Mouse (Mus musculus): ENCODE data around the gene Ercc5. TPM values are rescaled to one million over a fixed set of nuclear protein-coding genes. Genes with fewer than 3 reads are reported as not detected.

Ercc5 gene
- 21.5 and 23.5 TPM in 2 replicates for total RNA-seq (2017)

DNA sequence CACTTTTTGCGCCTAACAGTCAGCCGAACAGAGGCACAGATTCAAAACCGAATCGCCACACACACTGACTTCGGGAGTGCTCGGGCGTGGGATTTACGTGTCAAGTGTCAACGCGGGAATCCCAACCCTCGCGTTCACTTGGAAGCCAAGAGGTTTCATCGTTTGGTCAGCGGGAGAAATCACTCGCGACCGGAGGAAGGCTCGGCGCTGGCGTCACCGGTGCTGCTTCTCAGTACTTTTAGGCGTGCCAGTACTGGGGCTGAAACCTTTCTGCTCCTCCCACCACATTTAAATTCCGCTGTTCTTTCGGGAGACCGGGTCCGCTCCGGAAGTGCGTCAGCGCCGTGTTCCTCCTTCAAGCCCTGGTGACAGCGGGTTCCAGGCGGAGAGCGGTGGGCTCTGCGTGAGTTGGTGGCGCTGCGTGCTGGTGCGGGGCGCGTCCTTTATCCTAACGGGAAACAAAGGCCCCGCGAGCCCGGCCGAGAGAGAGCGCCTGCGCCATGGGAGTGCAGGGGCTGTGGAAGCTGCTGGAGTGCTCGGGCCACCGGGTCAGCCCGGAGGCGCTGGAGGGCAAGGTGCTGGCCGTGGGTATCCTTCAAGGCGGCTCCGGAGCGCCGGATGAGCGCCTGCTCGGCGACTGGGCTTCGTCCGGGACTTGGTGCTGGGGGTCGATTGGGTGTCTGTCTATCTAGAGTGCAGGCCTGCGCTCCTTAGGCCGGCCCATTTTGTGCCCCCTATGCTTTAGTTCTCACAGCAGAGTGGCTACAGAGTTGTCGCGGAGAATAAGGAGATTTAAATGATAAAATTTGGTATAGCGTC lies at the start of gene Ercc5:
TSS of gene Ercc5 (plus strand) at position 182 of the 819 bp plus-strand sequence.
- peak; percentile 95 for ATAC-seq (ENCODE audit: extremely low read depth, insufficient number of reproducible peaks, low FRiP score, poor library complexity, severe bottlenecking)

GRCm38 (mm10) chr1:44101448-44102225 lies 45.9 kb upstream of the Ercc5 start:
- peak; percentile 77 for ATAC-seq (ENCODE audit: extremely low read depth, insufficient number of reproducible peaks, low FRiP score, poor library complexity, severe bottlenecking)

- ATAC-seq (ENCODE audit: extremely low read depth, insufficient number of reproducible peaks, low FRiP score, poor library complexity, severe bottlenecking) = peak; percentile 83
Observed at GRCm38 (mm10) chr1:44102259-44102717, 45.3 kb upstream of the Ercc5 start, which contains the start of gene Tex30. Gene Tex30 (minus strand): TSS chr1:44102441.

DNA sequence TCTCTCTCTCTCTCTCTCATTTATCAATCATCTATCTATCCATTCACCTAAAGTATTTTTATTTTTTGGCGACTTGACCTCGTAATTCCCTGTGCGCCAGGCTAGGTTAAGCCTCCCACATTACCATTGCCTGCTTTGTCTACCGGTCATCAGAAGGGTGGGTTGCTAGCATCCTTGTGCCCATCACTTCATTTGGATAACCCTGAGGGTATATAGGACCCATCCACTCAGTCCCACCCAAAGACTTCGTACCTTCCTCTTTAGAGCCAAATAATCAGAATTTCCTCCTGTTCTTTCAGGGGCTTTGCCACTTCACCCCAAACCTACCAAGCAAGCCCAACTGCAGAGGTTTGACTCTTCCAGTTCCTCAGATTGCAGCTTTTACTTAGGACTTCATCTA lies 44.6 kb upstream of the Ercc5 start:
- no peak for ATAC-seq (ENCODE audit: extremely low read depth, insufficient number of reproducible peaks, low FRiP score, poor library complexity, severe bottlenecking)

DNA sequence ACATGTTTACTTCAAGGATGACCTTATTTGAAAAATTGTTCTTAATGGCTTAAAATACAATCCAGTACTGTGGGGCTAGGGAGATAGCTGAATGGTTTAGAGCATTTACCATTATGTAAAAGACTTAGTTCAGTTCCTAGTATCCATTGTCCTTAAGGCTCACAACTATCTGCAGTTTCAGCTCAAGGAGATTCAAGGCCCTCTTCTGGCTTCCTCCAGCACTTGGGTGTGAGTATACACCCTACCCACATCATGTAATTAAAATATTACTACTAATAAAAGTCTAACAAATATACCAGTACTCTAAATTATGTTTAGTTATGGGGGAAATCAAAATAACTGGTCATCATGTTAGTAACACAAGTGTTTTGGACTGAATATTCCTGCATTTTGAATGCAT lies 30.0 kb upstream of the Ercc5 start:
- no peak for ATAC-seq (ENCODE audit: extremely low read depth, insufficient number of reproducible peaks, low FRiP score, poor library complexity, severe bottlenecking)

GRCm38 (mm10) chr1:44118239-44119054 lies 29.1 kb upstream of the Ercc5 start, which contains the start of the genes Kdelc1 and Bivm:
Gene Kdelc1 (minus strand): TSS chr1:44118808.
Gene Bivm (plus strand): TSS chr1:44118957.
- ATAC-seq (ENCODE audit: extremely low read depth, insufficient number of reproducible peaks, low FRiP score, poor library complexity, severe bottlenecking) = peak; percentile 51; the same call in 1 of the 2 replicates

GRCm38 (mm10) chr1:44119201-44120073 lies 28.1 kb upstream of the Ercc5 start:
- peak; percentile 42 for ATAC-seq (ENCODE audit: extremely low read depth, insufficient number of reproducible peaks, low FRiP score, poor library complexity, severe bottlenecking)

DNA sequence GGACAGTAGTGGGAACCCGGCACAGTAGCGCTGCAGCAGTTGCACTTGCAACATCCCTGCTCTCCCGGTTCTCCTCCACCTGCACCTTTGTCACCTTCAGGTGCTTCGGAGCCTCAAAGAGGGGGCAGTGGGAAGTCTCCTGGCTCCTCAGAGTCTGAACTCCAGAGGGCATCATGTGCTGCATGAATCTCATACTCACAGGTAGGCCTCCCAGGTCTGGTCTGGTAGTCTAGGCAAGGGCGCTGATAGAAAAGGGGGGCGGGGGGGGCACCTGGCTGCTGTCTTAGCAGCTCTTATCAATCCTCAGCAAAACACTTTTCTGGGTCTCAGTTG lies 27.5 kb upstream of the Ercc5 start:
- no peak for ATAC-seq (ENCODE audit: extremely low read depth, insufficient number of reproducible peaks, low FRiP score, poor library complexity, severe bottlenecking)

DNA sequence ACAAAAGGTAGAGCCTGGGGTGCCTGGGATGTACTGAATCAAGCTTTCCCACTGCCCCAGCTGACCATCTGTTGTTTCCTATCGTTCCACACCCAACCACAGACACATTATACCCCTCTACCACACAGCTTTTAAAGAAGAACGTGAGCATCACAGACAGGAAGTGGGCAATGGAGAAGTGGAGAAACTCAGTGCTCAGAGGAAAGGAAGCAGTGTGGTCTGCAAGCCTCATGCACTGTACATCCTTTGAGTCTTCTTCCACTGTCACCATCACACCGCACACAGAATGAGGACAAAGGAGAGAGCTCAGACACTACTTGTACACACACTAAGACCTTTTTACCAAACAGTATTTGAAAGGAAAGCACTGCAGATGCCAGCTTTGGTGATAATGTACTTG lies 25.3 kb upstream of the Ercc5 start:
- ATAC-seq (ENCODE audit: extremely low read depth, insufficient number of reproducible peaks, low FRiP score, poor library complexity, severe bottlenecking) = peak; percentile 34

DNA sequence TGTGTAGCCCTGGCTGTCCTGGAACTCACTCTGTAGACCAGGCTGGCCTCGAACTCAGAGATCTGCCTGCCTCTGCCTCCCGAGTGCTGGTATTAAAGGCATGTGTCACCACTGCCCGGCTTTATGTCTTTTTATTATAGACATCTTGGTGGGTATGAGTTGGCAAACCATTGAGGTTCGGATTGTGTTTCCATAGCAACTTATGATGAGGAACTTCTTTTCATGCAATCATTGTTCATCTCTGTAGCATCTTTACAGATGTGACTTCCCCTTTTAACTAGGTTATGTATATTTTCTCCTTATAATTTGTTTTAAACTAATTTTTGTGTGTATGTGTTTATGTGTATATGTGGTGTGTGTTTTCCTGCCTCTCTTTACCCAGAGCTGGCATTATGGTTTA lies 22.0 kb upstream of the Ercc5 start:
- ATAC-seq (ENCODE audit: extremely low read depth, insufficient number of reproducible peaks, low FRiP score, poor library complexity, severe bottlenecking) = no peak

GRCm38 (mm10) chr1:44129929-44130581 lies 17.5 kb upstream of the Ercc5 start:
- no peak for ATAC-seq (ENCODE audit: extremely low read depth, insufficient number of reproducible peaks, low FRiP score, poor library complexity, severe bottlenecking)

DNA sequence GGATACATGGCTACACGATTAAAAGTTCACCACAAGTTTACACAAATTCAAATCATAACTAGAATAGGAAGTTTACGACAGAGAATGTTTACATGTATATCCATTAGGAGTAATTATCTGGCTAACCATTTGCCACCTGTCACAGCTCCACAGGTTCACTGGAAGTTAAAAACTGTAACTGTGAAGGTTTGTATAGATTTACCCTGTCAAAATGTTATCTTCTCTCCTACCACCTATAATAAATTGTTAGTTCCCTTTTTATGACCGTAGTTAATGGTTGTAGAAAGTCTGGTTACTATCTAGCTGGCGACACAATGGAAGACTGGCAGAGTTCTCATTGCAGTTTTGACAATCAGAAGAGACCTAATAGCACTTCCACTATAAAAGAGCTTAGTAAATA lies 7.3 kb upstream of the Ercc5 start:
- ATAC-seq (ENCODE audit: extremely low read depth, insufficient number of reproducible peaks, low FRiP score, poor library complexity, severe bottlenecking) = no peak

DNA sequence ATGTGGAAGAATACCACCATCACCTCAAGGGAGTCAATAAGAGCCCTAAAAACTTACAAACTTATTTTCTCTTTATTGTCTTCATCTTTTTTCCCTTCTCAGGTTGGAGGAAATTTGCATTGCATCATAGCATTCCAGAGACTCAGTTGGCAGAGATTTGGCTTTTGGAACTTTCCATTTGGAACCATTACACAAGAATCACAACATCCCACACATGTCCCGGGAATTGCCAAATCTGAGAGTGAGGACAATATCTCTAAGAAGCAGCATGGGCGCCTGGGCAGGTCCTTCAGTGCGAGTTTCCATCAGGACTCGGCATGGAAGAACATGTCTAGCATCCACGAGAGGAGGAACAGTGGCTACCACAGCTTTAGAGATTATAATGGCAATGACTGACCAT lies 4.8 kb upstream of the Ercc5 start:
- no peak for ATAC-seq (ENCODE audit: extremely low read depth, insufficient number of reproducible peaks, low FRiP score, poor library complexity, severe bottlenecking)

DNA sequence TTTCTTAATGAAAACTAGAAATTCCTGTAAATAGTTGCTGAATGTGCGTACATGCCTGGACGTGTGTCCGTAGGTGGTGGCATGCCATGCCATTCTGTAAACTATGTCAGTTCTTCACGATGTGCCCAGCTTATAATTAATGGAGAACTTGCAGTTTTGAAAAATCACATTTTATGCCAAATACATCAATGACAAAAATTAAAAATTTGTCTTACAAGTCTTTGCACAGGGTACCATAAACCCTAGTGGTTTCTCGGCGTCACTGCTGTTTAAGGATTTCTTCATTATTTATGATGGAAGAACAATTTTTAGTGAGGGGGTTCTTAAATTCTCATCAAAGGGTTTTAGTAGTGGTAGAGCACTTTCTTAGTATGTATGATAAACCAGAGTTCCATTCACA lies 1.2 kb downstream of the Ercc5 start:
- no peak for ATAC-seq (ENCODE audit: extremely low read depth, insufficient number of reproducible peaks, low FRiP score, poor library complexity, severe bottlenecking)

GRCm38 (mm10) chr1:44155287-44155686 lies 7.7 kb downstream of the Ercc5 start:
- no peak for ATAC-seq (ENCODE audit: extremely low read depth, insufficient number of reproducible peaks, low FRiP score, poor library complexity, severe bottlenecking)

GRCm38 (mm10) chr1:44158317-44158716 lies 10.8 kb downstream of the Ercc5 start:
- no peak for ATAC-seq (ENCODE audit: extremely low read depth, insufficient number of reproducible peaks, low FRiP score, poor library complexity, severe bottlenecking)

- ATAC-seq (ENCODE audit: extremely low read depth, insufficient number of reproducible peaks, low FRiP score, poor library complexity, severe bottlenecking) = no peak
Observed at GRCm38 (mm10) chr1:44161818-44162217, 14.3 kb downstream of the Ercc5 start.

DNA sequence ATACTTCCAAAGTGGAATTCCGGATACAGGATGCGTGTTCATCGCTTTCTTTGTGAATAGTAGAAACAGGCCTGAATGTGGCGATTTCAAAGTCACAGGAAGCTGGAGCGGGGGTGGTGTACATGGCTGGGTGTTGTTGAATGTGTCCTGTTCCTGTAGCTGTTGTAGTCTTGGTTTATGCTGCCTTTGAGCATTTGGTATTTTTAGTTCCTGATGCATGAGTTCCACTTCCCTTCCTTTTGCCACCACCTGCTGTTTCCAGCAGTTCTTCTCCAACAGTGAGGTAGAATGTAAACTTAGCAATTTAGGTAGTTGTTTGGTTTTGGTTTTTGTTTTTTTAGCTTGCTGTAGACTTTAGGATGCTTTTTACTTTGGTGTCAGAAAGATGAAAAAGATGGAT lies 14.8 kb downstream of the Ercc5 start:
- no peak for ATAC-seq (ENCODE audit: extremely low read depth, insufficient number of reproducible peaks, low FRiP score, poor library complexity, severe bottlenecking)

All from neutrophil, adult 5-6 weeks (primary cell).